Comparison of ENCODE assay signal across 25 mouse cellular contexts in the genomic region with DNA sequence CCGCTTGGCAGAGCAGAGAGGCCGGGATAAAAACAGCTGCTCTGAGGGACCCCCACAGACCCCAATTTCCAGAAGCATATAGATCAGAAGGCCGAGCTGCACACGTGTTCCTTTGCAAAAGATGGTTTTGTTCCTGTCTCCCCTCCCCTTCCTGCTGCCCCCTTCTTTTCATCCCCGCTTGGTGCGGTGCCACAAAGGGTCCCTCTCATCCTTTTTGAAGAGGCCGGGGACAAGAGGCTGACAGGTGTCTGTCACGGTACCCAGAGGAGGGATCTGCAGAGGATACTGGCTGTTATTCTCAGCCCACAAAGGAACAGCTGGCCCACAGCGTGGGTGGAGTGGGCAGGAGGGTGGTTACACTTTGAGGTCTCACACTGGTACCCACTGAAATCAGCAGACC. TPM values are rescaled to one million over a fixed set of nuclear protein-coding genes. Genes with fewer than 3 reads are reported as not detected.
DNase-seq lines count a peak whose midpoint lies in the region; ATAC-seq lines count a peak whose summit lies in the region.
"Had no signal": no experiment of that assay in that cellular context is flagged by ENCODE, and none has a peak within 500 bp of the region (broad histone marks: within the 10 kb centered on the region; RNA-seq: fewer than 3 reads in every experiment).

No protein-coding gene starts in this region.

- peak; percentile 41 to 46 for DNase-seq in cerebellum, postnatal 25 days
- DNase-seq in cerebellum, adult 11 months: no peak
- DNase-seq in midbrain, embryonic 10.5 days (ENCODE audit: low spot score): no peak
- DNase-seq in midbrain, embryonic 14.5 days: no peak
- DNase-seq in midbrain, embryonic 11.5 days (ENCODE audit: low spot score, missing footprints): peak; percentile 75
- no peak for DNase-seq in left cerebral cortex, postnatal 14 days (ENCODE audit: low spot score in 2 of 2)
- DNase-seq in kidney, adult 18-20 months: no peak
- DNase-seq: adrenal gland, postnatal 14 days; heart, adult 2 months; heart, postnatal 4 days; kidney, adult 2 months; kidney, postnatal 36 days; lung, postnatal 36 days; retina, postnatal 1 day; right cerebral cortex, postnatal 14 days had no signal

- no peaks in the 10 kb centered on the region for H3K27me3 ChIP-seq in midbrain, embryonic 10.5 days (ENCODE audit: low read depth, poor library complexity, severe bottlenecking)
- no peaks in the 10 kb centered on the region for H3K27me3 ChIP-seq in midbrain, embryonic 14.5 days (ENCODE audit: control insufficient read depth, insufficient read depth, low read length)
- no peaks in the 10 kb centered on the region for H3K27me3 ChIP-seq in midbrain, embryonic 11.5 days (ENCODE audit: control insufficient read depth, insufficient read depth, low read length)
- H3K27me3 ChIP-seq: limb, embryonic 13.5 days; lung, embryonic 15.5 days had no signal

- H3K4me3 ChIP-seq in midbrain, embryonic 10.5 days: no peak overlapping the region
- no peak overlapping the region for H3K4me3 ChIP-seq in midbrain, embryonic 14.5 days (replicated peaks; ENCODE audit: low read depth, low read length)
- no peak overlapping the region for H3K4me3 ChIP-seq in midbrain, embryonic 11.5 days (ENCODE audit: low read depth, low read length)
- H3K4me3 ChIP-seq: heart, adult 2 months; heart, embryonic 12.5 days; layer of hippocampus, adult 2 months; left cerebral cortex, adult 2 months; limb, embryonic 13.5 days; lung, embryonic 15.5 days had no signal

- no peak overlapping the region for H3K4me2 ChIP-seq in midbrain, embryonic 14.5 days (ENCODE audit: low read length)
- no peak overlapping the region for H3K4me2 ChIP-seq in midbrain, embryonic 11.5 days
- H3K4me2 ChIP-seq: heart, embryonic 12.5 days; limb, embryonic 13.5 days; liver, embryonic 11.5 days; lung, embryonic 15.5 days had no signal

- no peak overlapping the region for H3K9ac ChIP-seq in midbrain, embryonic 14.5 days (replicated peaks; ENCODE audit: low read length)
- H3K9ac ChIP-seq in midbrain, embryonic 11.5 days (ENCODE audit: low read length): no peak overlapping the region; the same call in 1 of the 2 replicates
- H3K9ac ChIP-seq: heart, embryonic 12.5 days; limb, embryonic 13.5 days; lung, embryonic 15.5 days had no signal

- no peaks in the 10 kb centered on the region for H3K36me3 ChIP-seq in midbrain, embryonic 10.5 days
- no peaks in the 10 kb centered on the region for H3K36me3 ChIP-seq in midbrain, embryonic 14.5 days (ENCODE audit: control insufficient read depth, insufficient read depth, low read length)
- no peaks in the 10 kb centered on the region for H3K36me3 ChIP-seq in midbrain, embryonic 11.5 days (ENCODE audit: control insufficient read depth, insufficient read depth, low read length)
- H3K36me3 ChIP-seq: heart, embryonic 12.5 days; limb, embryonic 13.5 days; lung, embryonic 15.5 days had no signal

- 71% methylated on average over 9 of the region's 9 CpGs for WGBS in midbrain, embryonic 10.5 days
- 33% methylated on average over 9 of the region's 9 CpGs for WGBS in midbrain, embryonic 14.5 days
- WGBS in midbrain, embryonic 11.5 days: 55% methylated on average over 9 of the region's 9 CpGs

- ATAC-seq in midbrain, embryonic 14.5 days (ENCODE audit: low FRiP score, low TSS enrichment): no peak
- ATAC-seq in midbrain, embryonic 11.5 days (ENCODE audit: low FRiP score): no peak
- ATAC-seq: CD4-positive, CD25-positive, alpha-beta regulatory T cell, adult 4 months; hindbrain, embryonic 16.5 days had no signal

- H3K4me1 ChIP-seq in midbrain, embryonic 10.5 days: peaks cover 50% of the 10 kb centered on the region
- H3K4me1 ChIP-seq in midbrain, embryonic 14.5 days (ENCODE audit: control insufficient read depth, insufficient read depth, low read length): peaks cover 28% of the 10 kb centered on the region
- H3K4me1 ChIP-seq in midbrain, embryonic 11.5 days (ENCODE audit: control insufficient read depth, insufficient read depth, low read length): peaks cover 16% of the 10 kb centered on the region
- H3K4me1 ChIP-seq: heart, embryonic 12.5 days; limb, embryonic 13.5 days; lung, embryonic 15.5 days had no signal

- peak overlapping the region; percentile 67 for H3K27ac ChIP-seq in midbrain, embryonic 10.5 days (replicated peaks)
- no peak overlapping the region for H3K27ac ChIP-seq in midbrain, embryonic 14.5 days (replicated peaks; ENCODE audit: low read depth, low read length)
- H3K27ac ChIP-seq in midbrain, embryonic 11.5 days (ENCODE audit: low read depth, low read length): no peak overlapping the region
- H3K27ac ChIP-seq: heart, adult 2 months; layer of hippocampus, adult 2 months; left cerebral cortex, adult 2 months; limb, embryonic 13.5 days; lung, embryonic 15.5 days had no signal

- peaks cover 7% of the 10 kb centered on the region; the same call in 1 of the 2 replicates for H3K9me3 ChIP-seq in midbrain, embryonic 10.5 days (replicated peaks)
- no peaks in the 10 kb centered on the region for H3K9me3 ChIP-seq in midbrain, embryonic 14.5 days (ENCODE audit: control insufficient read depth, low read length)
- no peaks in the 10 kb centered on the region for H3K9me3 ChIP-seq in midbrain, embryonic 11.5 days (ENCODE audit: control insufficient read depth, low read length)
- H3K9me3 ChIP-seq: limb, embryonic 13.5 days; lung, embryonic 15.5 days had no signal

- intact Hi-C loops in left cerebral cortex, postnatal 14 days (cut with DNase I): no loop called here

RNA-seq across cellular contexts. Expression of a gene that starts 21.3 kb away (rescaled TPM):
- 9.5 and 19.8 TPM in 2 replicates for polyA plus RNA-seq in midbrain, embryonic 10.5 days (2016; fragmentation: Nextera tagmentation; extraction: Ambion mirVana)
- polyA plus RNA-seq in midbrain, embryonic 14.5 days (2014; fragmentation: Nextera tagmentation; extraction: Ambion mirVana): 64.9 and 77.6 TPM in 2 replicates
- 15.2 and 16.5 TPM in 2 replicates for polyA plus RNA-seq in midbrain, embryonic 11.5 days (2014; fragmentation: Nextera tagmentation; extraction: Ambion mirVana)
- total RNA-seq in left cerebral cortex, postnatal 14 days (2021): 100 to 1,000 TPM; 108 to 128 TPM
- total RNA-seq: megakaryocyte, adult 5-6 weeks had no signal
- polyA plus RNA-seq: CD4-positive, CD25-positive, alpha-beta regulatory T cell, adult 4 months; liver, embryonic 16.5 days had no signal

Comparison
In these comparisons a context has a peak if more than half of its experiments do, and no peak if none do; other contexts are left out.
1. DNase-seq: peak in cerebellum, postnatal 25 days (2 of 2) and midbrain, embryonic 11.5 days (single experiment); none in cerebellum, adult 11 months (single experiment), midbrain, embryonic 10.5 days (single experiment), midbrain, embryonic 14.5 days (single experiment), left cerebral cortex, postnatal 14 days (0 of 2) and kidney, adult 18-20 months (single experiment).